Mouse (Mus musculus) adrenal gland, adult 10 weeks (tissue): ENCODE measurements around the gene Zfp961. TPM values are rescaled to one million over a fixed set of nuclear protein-coding genes. Genes with fewer than 3 reads are reported as not detected.

ENCODE experiments used
- polyA plus RNA-seq: library from polyadenylated mRNA; stranded (reverse); fragments of 350-450 nt; fragmentation: Illumina TruSeq; extraction: RNeasy Lipid Tissue Mini Kit (QIAGEN cat#74804); gene quantifications from one replicate; pipeline ENCODE4 v1.2.3, GENCODE M21; 2014; ENCODE audit warnings: low read depth, low replicate concordance

The Zfp961 gene
- 54.8 TPM for polyA plus RNA-seq

DNA sequence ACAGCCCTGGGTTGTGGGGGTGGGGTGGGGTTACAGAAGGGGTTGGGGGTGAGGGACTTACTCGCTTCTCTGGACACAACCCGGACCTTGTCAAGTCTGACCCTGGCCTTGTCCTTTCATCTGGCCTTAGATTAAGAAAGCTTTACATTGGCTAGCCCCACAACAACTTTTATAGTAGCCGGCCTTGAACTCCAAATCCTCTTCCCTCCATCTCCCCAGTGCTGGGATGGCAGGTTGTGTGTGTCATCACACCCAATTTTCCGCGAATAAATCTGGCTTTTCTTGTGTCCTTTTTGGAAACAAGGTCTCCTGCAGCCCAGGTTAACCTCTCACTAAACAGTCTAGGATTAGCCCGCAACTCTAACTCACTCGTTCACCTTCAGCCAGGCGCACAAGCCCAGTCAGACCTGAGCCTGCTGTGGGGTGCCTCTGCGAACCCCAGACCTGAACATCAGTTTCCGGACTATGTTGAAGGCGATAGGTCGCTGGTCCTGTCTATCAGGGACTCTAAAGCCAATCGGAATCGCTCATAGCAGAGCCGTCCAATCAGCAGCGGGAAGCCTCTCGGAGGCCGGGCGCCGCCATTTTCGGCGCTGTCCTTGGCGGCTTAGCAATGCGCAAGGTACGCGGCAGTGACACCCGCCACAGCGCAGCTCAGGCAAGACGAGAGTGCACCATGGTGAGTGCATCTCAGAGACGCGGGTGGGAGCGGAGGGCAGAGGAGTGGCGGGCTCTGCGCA is at the start of gene Zfp961:
TSS of gene Zfp961 (plus strand) at position 557 of the 740 bp plus-strand sequence.

DNA sequence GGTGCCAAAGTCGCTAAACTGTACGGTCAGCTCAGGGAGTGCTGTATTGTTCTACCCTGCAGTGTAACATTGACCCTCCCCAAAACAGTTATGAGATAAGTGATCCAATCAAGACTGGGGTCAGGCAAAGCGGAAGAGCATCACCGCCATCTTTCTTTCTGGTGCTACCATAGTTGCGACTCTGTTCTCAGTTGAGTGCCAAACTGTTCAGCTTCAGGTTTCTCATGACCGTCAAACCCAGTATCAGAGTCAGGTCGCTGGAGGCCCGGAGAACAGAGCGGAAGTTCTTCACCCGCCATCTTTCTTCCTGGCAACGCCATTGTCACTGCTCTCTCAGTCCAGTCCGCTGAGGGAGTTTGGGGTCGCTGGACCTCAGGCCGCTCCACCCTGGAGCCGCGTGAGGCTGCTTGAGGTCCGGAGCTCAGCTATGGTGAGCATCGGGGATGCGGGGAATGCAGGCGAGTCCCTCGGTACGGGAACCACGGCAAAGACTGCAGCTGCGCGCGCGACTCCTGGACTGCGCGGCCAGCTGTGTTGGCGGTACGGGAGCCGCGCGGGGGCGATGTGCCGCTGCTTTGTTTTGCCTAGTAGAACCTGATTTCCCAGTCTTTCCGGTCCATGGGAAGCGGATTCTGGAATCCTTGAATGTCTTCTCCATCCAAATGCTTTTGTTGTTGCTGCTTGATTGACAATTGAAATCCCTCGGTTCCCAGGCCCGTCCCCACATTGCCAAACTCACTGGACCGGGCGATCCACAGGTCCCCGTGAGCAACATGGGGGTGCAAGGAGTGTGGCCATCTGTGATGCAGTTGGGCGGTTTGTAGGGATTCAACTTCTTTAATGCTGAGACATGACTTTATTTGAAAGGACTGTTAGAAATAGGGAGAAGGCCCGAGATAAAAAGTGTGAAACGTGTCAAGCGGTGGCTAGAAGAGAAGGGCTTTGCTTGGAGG is 42.3 kb upstream of the Zfp961 start, which contains the start of the genes Zfp882 and Zfp617:
TSS of gene Zfp882 (plus strand) at position 300 of the 953 bp plus-strand sequence.
TSS of gene Zfp617 (plus strand) at position 327 of the 953 bp plus-strand sequence.

DNA sequence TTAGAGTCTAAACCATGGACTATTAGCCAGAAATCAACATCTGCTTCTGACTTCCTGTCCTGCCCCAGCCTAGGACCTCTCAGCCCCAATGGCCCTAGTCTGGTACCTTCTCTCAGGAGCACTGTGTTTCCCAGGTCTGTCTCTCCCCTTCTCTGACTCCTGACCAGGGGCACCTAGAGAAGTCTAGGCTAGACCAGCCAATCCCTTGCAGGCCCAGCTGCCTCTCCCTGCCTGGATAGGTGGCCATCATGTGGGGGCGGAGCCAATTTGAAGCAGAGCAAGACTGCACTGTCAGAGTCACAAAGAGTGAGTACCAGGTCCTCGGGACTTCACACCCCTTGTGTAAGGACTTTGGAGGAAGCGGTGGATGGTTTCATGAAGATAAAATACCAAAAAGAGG is 58.6 kb downstream of the Zfp961 start, which contains the start of gene Cyp4f18:
TSS of gene Cyp4f18 (minus strand) at position 154 of the 400 bp plus-strand sequence.

DNA sequence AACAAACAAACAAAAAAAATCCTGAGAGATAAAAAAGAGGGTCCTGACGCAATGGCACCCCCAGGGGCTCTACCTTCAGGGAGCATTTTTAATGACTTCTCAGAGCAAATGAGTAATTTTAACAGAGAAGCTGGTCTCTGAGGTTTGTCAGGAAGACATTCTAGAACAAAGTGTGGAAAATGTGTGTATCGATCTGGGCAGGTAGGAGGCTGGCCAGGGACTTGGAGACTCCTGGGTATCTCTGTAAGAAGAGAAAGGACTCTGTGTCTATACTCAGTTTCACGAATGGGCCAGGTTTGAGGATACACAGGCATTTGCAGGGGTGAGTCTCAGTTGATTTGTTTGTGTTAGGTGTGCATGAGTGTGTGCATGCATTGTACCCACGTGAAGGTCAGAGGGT is 90.1 kb downstream of the Zfp961 start, which contains the start of gene Olfr372:
TSS of gene Olfr372 (plus strand) at position 301 of the 400 bp plus-strand sequence.

Other genes with a start within 250 kb of the Zfp961 start
- gene B3gnt3, start 249.2 kb upstream of the Zfp961 start, polyA plus RNA-seq: 9.2 TPM
- not detected for gene Fcho1, start 225.3 kb upstream of the Zfp961 start, polyA plus RNA-seq
- gene Zfp709, start 69.0 kb upstream of the Zfp961 start, polyA plus RNA-seq: 19.0 TPM
- 14.7 TPM for gene Zfp882, start 42.4 kb upstream of the Zfp961 start, polyA plus RNA-seq
- 130 TPM for gene Zfp617, start 42.4 kb upstream of the Zfp961 start, polyA plus RNA-seq
- not detected for gene Cyp4f18, start 58.6 kb downstream of the Zfp961 start, polyA plus RNA-seq
- not detected for gene Olfr372, start 90.2 kb downstream of the Zfp961 start, polyA plus RNA-seq
- not detected for gene Olfr373, start 132.1 kb downstream of the Zfp961 start, polyA plus RNA-seq
- gene Olfr374, start 156.0 kb downstream of the Zfp961 start, polyA plus RNA-seq: not detected
- 455 TPM for gene Tpm4, start 183.9 kb downstream of the Zfp961 start, polyA plus RNA-seq
- 50.4 TPM for gene Rab8a, start 210.2 kb downstream of the Zfp961 start, polyA plus RNA-seq
- not detected for gene Hsh2d, start 238.6 kb downstream of the Zfp961 start, polyA plus RNA-seq